Mouse (Mus musculus) CH12.LX (cell line): ENCODE results near the gene Gm5800. TPM values are rescaled to one million over a fixed set of nuclear protein-coding genes. Genes with fewer than 3 reads are reported as not detected.

Source experiments
- DNase-seq: peaks from one replicate; pipeline ENCODE4 v3.0.0-alpha.2; 2013; ENCODE audit errors: extremely low read depth
- H3K27ac ChIP-seq: 2 replicates; pipeline ENCODE4 v1.5.1; 2012; ENCODE audit warnings: low read depth, mild to moderate bottlenecking, control low read depth, moderate library complexity; ENCODE audit not compliant: insufficient read depth
- H3K27me3 ChIP-seq: replicated peaks from 2 replicates; pipeline ENCODE3; 2012; ENCODE audit warnings: inconsistent platforms
- H3K36me3 ChIP-seq, 2 experiments: replicated peaks in 1 of 2; 2 replicates each; pipeline versions ENCODE3 to v1.6.1; 2012; ENCODE audit warnings: inconsistent platforms in 1 of 2, low read length in 1 of 2, mild to moderate bottlenecking in 1 of 2, mixed read lengths in 1 of 2, moderate library complexity in 1 of 2; ENCODE audit not compliant: control insufficient read depth in 1 of 2, insufficient read depth in 1 of 2
- H3K4me1 ChIP-seq, 2 experiments: 2 replicates each; pipeline ENCODE4 v1.6.1; 2012; ENCODE audit warnings: inconsistent platforms in 1 of 2, moderate library complexity in 1 of 2; ENCODE audit not compliant: insufficient read depth in 2 of 2, control insufficient read depth in 1 of 2
- H3K4me2 ChIP-seq: 2 replicates; pipeline ENCODE4 v1.6.1; 2012; ENCODE audit warnings: low read depth, mild to moderate bottlenecking, control low read depth; ENCODE audit not compliant: poor library complexity, insufficient read depth, severe bottlenecking
- H3K4me3 ChIP-seq, 3 experiments: fragments of 150-350 bp in 1 of 3; sonication (generic) in 1 of 3; replicated peaks in 1 of 3; 2 replicates each; pipeline versions ENCODE3 to v1.5.1; 2011 to 2012; ENCODE audit warnings: low read depth in 2 of 3, low read length in 2 of 3, mild to moderate bottlenecking in 2 of 3, moderate library complexity in 2 of 3, control low read depth in 1 of 3, improper control_type of control experiment in 1 of 3, inconsistent platforms in 1 of 3, mixed read lengths in 1 of 3; ENCODE audit not compliant: poor library complexity in 1 of 3
- H3K79me2 ChIP-seq: replicated peaks from 2 replicates; pipeline ENCODE4 v1.6.1; 2012; ENCODE audit warnings: mild to moderate bottlenecking, moderate library complexity; ENCODE audit not compliant: control insufficient read depth, poor library complexity, insufficient read depth, severe bottlenecking; ENCODE audit errors: extremely low read depth
- H3K9ac ChIP-seq: 2 replicates; pipeline ENCODE4 v1.6.1; 2012; ENCODE audit warnings: low read depth, mild to moderate bottlenecking, control low read depth, moderate library complexity; ENCODE audit not compliant: insufficient read depth
- H3K9me3 ChIP-seq: replicated peaks from 2 replicates; pipeline ENCODE3; 2012; ENCODE audit warnings: low read length, inconsistent platforms, mixed read lengths
- CHD2 ChIP-seq: IDR thresholded peaks from 2 replicates; pipeline ENCODE4 v1.6.1; 2011; ENCODE audit warnings: low read length, improper control_type of control experiment
- ELF1 ChIP-seq: IDR thresholded peaks from 2 replicates; pipeline ENCODE4 v1.6.1; 2014; ENCODE audit warnings: low read depth, mild to moderate bottlenecking, inconsistent platforms, low read length, improper control_type of control experiment
- HCFC1 ChIP-seq: IDR thresholded peaks from 2 replicates; pipeline ENCODE4 v1.6.1; 2012; ENCODE audit warnings: low read depth, mild to moderate bottlenecking, inconsistent platforms, low read length, improper control_type of control experiment
- JUN ChIP-seq: IDR thresholded peaks from 2 replicates; pipeline ENCODE4 v1.6.1; 2011; ENCODE audit warnings: low read depth, mild to moderate bottlenecking, low read length, improper control_type of control experiment, moderate library complexity; ENCODE audit not compliant: insufficient read depth
- JUND ChIP-seq: conservative IDR thresholded peaks from 2 replicates; pipeline ENCODE4 v1.6.1; 2011; ENCODE audit warnings: low read depth, low read length, improper control_type of control experiment
- MAX ChIP-seq: IDR thresholded peaks from 2 replicates; pipeline ENCODE4 v1.6.1; 2011; ENCODE audit warnings: low read length, improper control_type of control experiment
- MAZ ChIP-seq: IDR thresholded peaks from 2 replicates; pipeline ENCODE4 v1.6.1; 2012; ENCODE audit warnings: low read depth, mild to moderate bottlenecking, inconsistent platforms, low read length, improper control_type of control experiment, moderate library complexity
- MEF2A ChIP-seq: IDR thresholded peaks from 2 replicates; pipeline ENCODE4 v1.6.1; 2014; ENCODE audit warnings: low read depth, mild to moderate bottlenecking, inconsistent platforms, low read length, improper control_type of control experiment, borderline replicate concordance
- MXI1 ChIP-seq: IDR thresholded peaks from 2 replicates; pipeline ENCODE4 v1.6.1; 2011; ENCODE audit warnings: mild to moderate bottlenecking, low read depth, low read length, improper control_type of control experiment
- MYC ChIP-seq: IDR thresholded peaks from 2 replicates; pipeline ENCODE4 v1.6.1; 2011; ENCODE audit warnings: low read depth, mild to moderate bottlenecking, improper control_type of control experiment, low read length
- NELFE ChIP-seq: IDR thresholded peaks from 2 replicates; pipeline ENCODE4 v1.6.1; 2011; ENCODE audit warnings: low read depth, low read length, improper control_type of control experiment
- NRF1 ChIP-seq: IDR thresholded peaks from 2 replicates; pipeline ENCODE4 v1.6.1; 2014; ENCODE audit warnings: low read depth, mild to moderate bottlenecking, inconsistent platforms, low read length, improper control_type of control experiment, moderate library complexity
- PAX5 ChIP-seq: IDR thresholded peaks from 2 replicates; pipeline ENCODE4 v1.6.1; 2012; ENCODE audit warnings: low read length, inconsistent platforms, mixed read lengths
- POLR2AphosphoS2 ChIP-seq: IDR thresholded peaks from 2 replicates; pipeline ENCODE4 v1.6.1; 2011; ENCODE audit warnings: low read depth, low read length, improper control_type of control experiment
- RAD21 ChIP-seq: IDR thresholded peaks from 2 replicates; pipeline ENCODE4 v1.6.1; 2011; ENCODE audit warnings: low read depth, mild to moderate bottlenecking, low read length, improper control_type of control experiment, moderate library complexity
- SIN3A ChIP-seq: IDR thresholded peaks from 2 replicates; pipeline ENCODE4 v1.6.1; 2012; ENCODE audit warnings: low read length, improper control_type of control experiment, inconsistent platforms
- SMC3 ChIP-seq: IDR thresholded peaks from 2 replicates; pipeline ENCODE4 v1.6.1; 2011; ENCODE audit warnings: low read depth, low read length, improper control_type of control experiment
- UBTF ChIP-seq: IDR thresholded peaks from 2 replicates; pipeline ENCODE4 v1.6.1; 2012; ENCODE audit warnings: low read depth, mild to moderate bottlenecking, inconsistent platforms, low read length, improper control_type of control experiment, moderate library complexity
- USF2 ChIP-seq: conservative IDR thresholded peaks from 2 replicates; pipeline ENCODE4 v1.6.1; 2011; ENCODE audit warnings: low read depth, low read length, improper control_type of control experiment
- ZNF384 ChIP-seq: IDR thresholded peaks from 2 replicates; pipeline ENCODE4 v1.6.1; 2012; ENCODE audit warnings: low read depth, low read length, improper control_type of control experiment, inconsistent platforms
- dilution Hi-C: fragments of 300-500 bp; cut with MboI; formaldehyde crosslinking; loops from 2 replicates; pipeline ENCODE4 v1.14.3; 2020; ENCODE audit warnings: low sequenced_read_pairs; ENCODE audit not compliant: extremely low pct_unique_long_range_greater_than_20kb, extremely low pct_ligation_motif_present
- in situ Hi-C: fragments of 300-500 bp; cut with MboI; formaldehyde crosslinking; loops from 3 replicates; pipeline ENCODE4 v1.14.3; 2019; ENCODE audit warnings: low sequenced_read_pairs, low pct_ligation_motif_present, low pct_unique_long_range_greater_than_20kb, mixed read lengths
- polyA plus RNA-seq: library from polyadenylated mRNA; unstranded; fragments of >175 nt; gene quantifications from 2 replicates; pipeline ENCODE4 v1.2.1, GENCODE M21; 2012; ENCODE audit warnings: low read depth; ENCODE audit not compliant: insufficient read length
- total RNA-seq, 2 experiments: library from RNA; depleted of rRNA; stranded (reverse); fragments of 300-350 nt in 1 of 2; fragments of >200 nt in 1 of 2; gene quantifications; 2 replicates each; pipeline ENCODE4 v1.2.3; 2012 to 2014

Gene Gm5800
- total and polyA plus RNA-seq, 3 experiments, result not detected

- Histone ChIP-seq H3K9ac (no peak overlapping the region), H3K27ac (no peak overlapping the region), H3K27me3 (no peaks in the 10 kb centered on the region)
- TF ChIP-seq ZNF384 (no peak), PAX5 (no peak), HCFC1 (no peak), MEF2A (no peak), JUN (no peak), RAD21 (no peak), SIN3A (no peak), MAZ (no peak), MXI1 (no peak), NRF1 (no peak), MYC (no peak), ELF1 (no peak), POLR2AphosphoS2 (no peak), CHD2 (no peak), UBTF (no peak), SMC3 (no peak), USF2 (no peak), NELFE (no peak), JUND (no peak), MAX (no peak)
- TF ChIP-seq, all 38 proteins: peak for 0
- peaks cover 0 to 5% of the 10 kb centered on the region in 2 experiments for H3K36me3 ChIP-seq
- dilution Hi-C loops, result no loop called here
- H3K4me1 ChIP-seq, result peaks cover 0 to 3% of the 10 kb centered on the region in 2 experiments; a peak in 1 of 4 replicates
- no peak overlapping the region for H3K4me2 ChIP-seq
- H3K4me3 ChIP-seq, result no peak overlapping the region
- in situ Hi-C loops, result no loop called here
- H3K9me3 ChIP-seq, result no peaks in the 10 kb centered on the region
- DNase-seq, result no peak
- H3K79me2 ChIP-seq, result no peaks in the 10 kb centered on the region
Observed at GRCm38 (mm10) chr14:51739150-51739993, 22.4 kb upstream of the Gm5800 start.
